Mouse (Mus musculus) c-Kit-positive CD71-positive TER-119-negative erythroid progenitor cells, embryonic 14.5 days (primary cell): ENCODE results near the gene Gm7145.
"Not testable (repeated sequence)": the region's sequence is repeated elsewhere in the genome, so short reads cannot be mapped to it uniquely, and the experiment has no call there.

Experiments used
- DNase-seq: peaks from one replicate; pipeline ENCODE4 v3.0.0-alpha.2; 2013; ENCODE audit warnings: low read depth

Gene Gm7145

DNA sequence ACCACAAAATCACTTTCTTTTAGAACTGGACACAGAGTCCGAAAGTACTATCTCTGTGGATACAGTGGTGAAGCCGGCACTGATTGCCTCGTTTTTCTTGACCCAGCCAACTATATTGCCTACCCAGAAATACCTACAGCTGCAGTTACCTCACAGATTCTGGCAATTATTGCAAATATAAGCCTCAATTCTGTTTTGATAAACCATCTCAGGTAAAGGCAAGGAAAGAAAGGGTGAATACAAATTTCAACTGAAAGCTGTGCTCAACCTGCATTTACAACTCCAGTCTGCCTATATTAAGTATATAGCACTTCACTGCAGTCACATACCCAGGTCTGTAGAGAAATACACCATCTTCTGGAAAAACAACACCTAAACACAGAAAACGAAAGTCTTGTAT, at the start of gene Gm7145:
TSS of gene Gm7145 (plus strand) at position 301 of the 400 bp plus-strand sequence.
- no peak for DNase-seq

DNA sequence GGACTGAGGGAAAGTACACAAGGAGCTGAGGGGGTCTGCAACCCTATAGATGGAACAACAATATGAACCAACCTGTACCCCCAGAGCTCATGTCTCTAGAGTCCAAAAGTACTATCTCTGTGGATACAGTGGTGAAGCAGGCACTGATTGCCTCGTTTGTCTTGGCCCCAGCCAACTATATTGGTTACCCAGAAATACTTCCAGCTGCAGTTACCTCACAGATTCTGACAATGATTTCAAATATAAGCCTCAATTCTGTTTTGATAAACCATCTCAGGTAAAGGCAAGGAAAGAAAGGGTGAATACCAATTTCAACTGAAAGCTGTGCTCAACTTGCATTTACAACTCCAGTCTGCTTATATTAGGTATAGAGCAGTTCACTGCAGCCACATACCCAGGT, 38.0 kb upstream of the Gm7145 start, which contains the start of gene Gm28168:
TSS of gene Gm28168 (plus strand) at position 301 of the 400 bp plus-strand sequence.
- not testable (repeated sequence) for DNase-seq

DNA sequence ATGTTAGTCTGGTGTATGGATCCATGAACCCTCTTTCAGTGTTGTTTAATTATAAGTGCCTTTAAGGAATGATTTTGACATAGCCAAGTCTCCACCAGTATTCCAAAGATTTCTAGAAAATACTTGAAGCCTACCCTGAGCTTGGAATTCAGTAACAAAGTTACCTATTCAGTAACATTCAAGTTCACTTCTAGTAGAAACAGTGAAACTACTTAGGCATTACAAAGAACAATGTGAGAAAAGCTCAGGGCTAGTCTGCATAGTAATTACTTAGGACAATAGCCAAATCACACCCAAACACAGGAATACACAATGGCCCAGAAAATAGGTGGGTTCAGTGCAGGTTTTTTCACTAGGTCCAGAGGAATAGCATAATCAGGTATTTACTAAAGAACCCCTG, 38.1 kb downstream of the Gm7145 start:
- not testable (repeated sequence) for DNase-seq

DNA sequence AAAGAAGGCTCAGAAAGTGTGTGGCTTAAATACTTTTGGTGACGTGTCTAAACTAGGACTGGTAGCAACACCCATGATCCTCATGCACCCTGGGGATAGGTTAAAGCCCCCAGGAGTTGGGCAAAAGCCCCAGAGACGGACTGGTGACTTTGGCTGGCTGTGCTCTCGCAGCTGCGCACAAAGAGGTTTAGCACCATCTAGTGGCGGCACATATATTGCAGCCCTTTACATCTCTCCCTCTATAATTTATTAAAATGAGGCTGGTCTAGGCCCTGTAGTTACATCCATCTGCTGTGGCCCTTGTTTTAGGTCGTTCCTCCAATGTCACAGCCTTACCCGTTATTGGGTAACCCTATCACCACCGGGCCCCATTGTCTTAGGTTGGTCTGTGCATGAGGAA, 47.0 kb downstream of the Gm7145 start:
- not testable (repeated sequence) for DNase-seq
